Mouse (Mus musculus) heart, postnatal 0 days (tissue): ENCODE results near the gene Osbpl2. TPM values are rescaled to one million over a fixed set of nuclear protein-coding genes. Genes with fewer than 3 reads are reported as not detected.
A peak's percentile ranks its signal among the peaks of the same experiment; 100 is the strongest.

Experiments used
- ATAC-seq: fragments of 200-750 bp; cut with Nextera tagmentation; 2 replicates; pipeline ENCODE4 v1.8.0; 2017; ENCODE audit warnings: low read depth, moderate number of reproducible peaks, moderate library complexity; ENCODE audit not compliant: insufficient read depth
- DNase-seq: peaks from one replicate; pipeline ENCODE4 v3.0.0-alpha.2; 2016; ENCODE audit warnings: low spot score
- H3K27ac ChIP-seq: fragments of 300-500 bp; sonication (generic); 2 replicates; pipeline ENCODE4 v1.5.1; 2014; ENCODE audit warnings: low read depth, mild to moderate bottlenecking
- H3K27me3 ChIP-seq: fragments of 300-500 bp; sonication (generic); 2 replicates; pipeline ENCODE4 v1.6.1; 2014; ENCODE audit warnings: low read length, mixed read lengths; ENCODE audit not compliant: control insufficient read depth, insufficient read depth
- H3K36me3 ChIP-seq: fragments of 300-500 bp; sonication (generic); replicated peaks from 2 replicates; pipeline ENCODE4 v1.6.1; 2014; ENCODE audit warnings: low read length, mixed read lengths; ENCODE audit not compliant: control insufficient read depth, insufficient read depth
- H3K4me1 ChIP-seq: fragments of 300-500 bp; sonication (generic); 2 replicates; pipeline ENCODE4 v1.6.1; 2014; ENCODE audit warnings: antibody characterized with exemption; ENCODE audit not compliant: control insufficient read depth, insufficient read depth
- H3K4me2 ChIP-seq: fragments of 300-500 bp; sonication (generic); 2 replicates; pipeline ENCODE4 v1.6.1; 2014; ENCODE audit warnings: low read depth, mild to moderate bottlenecking, low read length, moderate library complexity
- H3K4me3 ChIP-seq: fragments of 300-500 bp; sonication (generic); 2 replicates; pipeline ENCODE4 v1.5.1; 2014; ENCODE audit warnings: low read depth, low read length
- H3K9ac ChIP-seq: fragments of 300-500 bp; sonication (generic); replicated peaks from 2 replicates; pipeline ENCODE4 v1.6.1; 2014; ENCODE audit warnings: low read depth, low read length, mixed read lengths
- H3K9me3 ChIP-seq: fragments of 300-500 bp; sonication (generic); replicated peaks from 2 replicates; pipeline ENCODE4 v1.6.1; 2016; ENCODE audit warnings: low read length; ENCODE audit not compliant: control insufficient read depth
- CTCF ChIP-seq: IDR thresholded peaks from 2 replicates; pipeline ENCODE4 v1.5.1; 2016; ENCODE audit warnings: antibody characterized with exemption, control low read depth, low read depth
- EP300 ChIP-seq: IDR thresholded peaks from 2 replicates; pipeline ENCODE4 v1.6.1; 2016; ENCODE audit warnings: antibody characterized with exemption, low read depth
- WGBS: fragments of 180-500 bp; shearing (Covaris S2); extraction: QIAGEN DNeasy Blood & Tissue Kit; methylation state at CpG from one replicate; pipeline ENCODE4 v1.1.7; 2014; 5-methylcytosine and 5-hydroxymethylcytosine counted together
- microRNA-seq: library from miRNA; unstranded; fragments of <30 nt; microRNA quantifications from one replicate; pipeline ENCODE4, GENCODE M21; 2016
- polyA plus RNA-seq: library from polyadenylated mRNA; unstranded; fragments of >200 nt; fragmentation: Nextera tagmentation; extraction: Ambion mirVana; gene quantifications from 2 replicates; pipeline ENCODE4 v1.2.1, GENCODE M21; 2015
- total RNA-seq: library from RNA; depleted of rRNA; stranded (reverse); fragments of >200 nt; gene quantifications from 2 replicates; pipeline ENCODE4 v1.2.3, GENCODE M21; 2014; ENCODE audit warnings: low replicate concordance; rRNA removed

The Osbpl2 gene
- total and polyA plus RNA-seq, 2 experiments from 2014 or later, result 30.2 to 32.4 TPM

DNA sequence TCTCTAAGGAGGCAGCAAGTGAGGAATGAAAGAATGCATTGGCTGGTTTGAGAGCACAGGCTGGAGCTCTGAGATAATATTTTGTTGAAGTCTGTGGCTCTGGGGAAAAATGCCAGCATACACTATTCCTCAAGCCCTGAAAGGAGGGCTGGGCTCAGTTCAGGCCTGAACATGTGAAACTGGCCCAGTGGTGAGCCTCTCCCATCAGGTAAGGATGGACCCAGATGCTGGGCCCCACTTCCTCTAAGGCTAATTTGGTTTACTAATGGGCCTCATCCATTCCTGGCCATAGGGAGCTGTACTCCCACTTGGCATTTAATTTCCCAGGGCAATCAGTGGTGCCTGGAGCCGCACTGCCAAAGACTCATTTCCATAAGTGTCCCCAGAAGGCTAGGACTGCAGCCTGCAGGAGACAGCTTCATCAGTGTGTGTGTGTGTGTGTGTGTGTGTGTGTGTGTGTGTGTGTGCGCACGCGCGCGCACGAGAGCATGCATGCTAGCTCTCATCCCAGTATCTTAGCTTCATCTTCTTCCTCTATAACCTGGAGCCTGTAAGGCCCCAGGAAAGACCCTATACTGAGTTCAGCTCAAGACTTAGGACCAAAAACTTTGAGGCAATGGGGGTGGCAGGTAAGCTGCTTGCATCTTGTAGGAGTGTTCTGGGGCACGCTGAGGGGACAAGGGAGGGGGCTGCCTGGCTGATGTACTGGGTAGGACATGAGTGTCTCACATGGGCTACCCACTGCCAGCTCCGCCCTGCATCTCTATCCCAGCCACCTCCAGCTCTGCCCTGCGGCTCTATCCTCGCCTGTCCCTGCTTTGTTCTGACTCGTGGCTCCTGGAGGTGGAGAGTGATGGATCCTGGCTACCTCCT, 86.2 kb downstream of the Osbpl2 start:
- H3K4me2 ChIP-seq, result no peak overlapping the region
- 78% methylated on average over 12 of the region's 12 CpGs for WGBS
- peak overlapping the region; percentile 24; the same call in 1 of the 2 replicates for H3K27ac ChIP-seq
- H3K4me3 ChIP-seq, result no peak overlapping the region
- H3K36me3 ChIP-seq, result peaks cover 8% of the 10 kb centered on the region; the same call in 1 of the 2 replicates
- ATAC-seq, result peak; percentile 25; the same call in 1 of the 2 replicates
- no peaks in the 10 kb centered on the region for H3K9me3 ChIP-seq
- H3K4me1 ChIP-seq, result 0 out of 2 replicates have a peak, but pooled peaks cover 12% of the 10 kb centered on the region
- no peaks in the 10 kb centered on the region for H3K27me3 ChIP-seq
- no peak overlapping the region for H3K9ac ChIP-seq
- no peak for DNase-seq
- TF ChIP-seq CTCF, result no peak
- no peak for TF ChIP-seq EP300

DNA sequence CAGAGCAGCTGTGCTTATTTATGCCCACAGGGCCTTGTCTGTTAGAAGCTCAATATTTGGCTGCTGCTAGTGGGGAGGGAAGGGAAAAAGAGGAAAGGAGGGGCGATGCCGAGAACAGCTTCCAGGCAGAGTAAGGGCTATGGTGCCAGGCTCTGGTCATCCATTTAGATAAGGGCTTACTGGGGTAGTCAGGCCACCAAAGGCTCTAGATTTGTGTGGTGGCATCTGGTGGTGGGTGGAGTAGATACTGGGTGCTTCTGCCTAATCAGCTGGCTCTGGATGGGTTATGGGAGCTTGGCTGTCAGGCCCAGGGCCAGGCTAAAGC, 86.8 kb downstream of the Osbpl2 start:
- Histone ChIP-seq H3K27me3 (no peaks in the 10 kb centered on the region), H3K9me3 (no peaks in the 10 kb centered on the region), H3K36me3 (peaks cover 7% of the 10 kb centered on the region; the same call in 1 of the 2 replicates), H3K9ac (no peak overlapping the region), H3K4me3 (no peak overlapping the region), H3K4me2 (no peak overlapping the region), H3K4me1 (0 out of 2 replicates have a peak, but pooled peaks cover 12% of the 10 kb centered on the region), H3K27ac (peak overlapping the region; percentile 24; the same call in 1 of the 2 replicates)
- peak; percentile 44 for ATAC-seq
- TF ChIP-seq CTCF, result no peak
- no peak for TF ChIP-seq EP300
- 51% methylated on average over 2 of the region's 2 CpGs for WGBS
- no peak for DNase-seq

DNA sequence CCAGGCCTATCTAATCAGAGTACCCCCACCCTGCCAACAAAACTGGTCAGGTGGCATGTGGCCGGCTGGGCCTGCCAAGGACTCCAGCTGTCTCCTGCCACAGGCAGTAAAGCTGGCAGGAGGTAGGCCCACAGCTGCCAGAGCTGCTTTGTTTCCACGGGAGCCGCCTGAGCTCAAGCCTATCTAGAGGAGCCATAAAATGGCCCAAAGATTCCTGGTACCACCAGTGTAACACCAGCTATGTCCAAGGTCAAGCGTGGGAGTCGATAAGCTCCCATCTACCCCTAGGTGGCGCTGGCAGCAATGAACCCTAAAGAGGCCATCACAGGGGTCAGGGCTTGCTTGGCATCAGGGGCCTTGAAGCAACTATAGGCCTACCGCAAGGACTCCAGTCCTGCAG, 88.7 kb downstream of the Osbpl2 start:
- TF ChIP-seq CTCF (peak; percentile 56), EP300 (no peak)
- H3K4me3 ChIP-seq, result no peak overlapping the region
- 35% methylated on average over 7 of the region's 7 CpGs for WGBS
- no peaks in the 10 kb centered on the region for H3K36me3 ChIP-seq
- peaks cover 3% of the 10 kb centered on the region; the same call in 1 of the 2 replicates for H3K9me3 ChIP-seq
- peak; percentile 59 for ATAC-seq
- peak; percentile 49 for DNase-seq
- no peak overlapping the region for H3K9ac ChIP-seq
- H3K4me2 ChIP-seq, result no peak overlapping the region
- H3K27me3 ChIP-seq, result no peaks in the 10 kb centered on the region
- H3K27ac ChIP-seq, result peak overlapping the region; percentile 69
- H3K4me1 ChIP-seq, result 0 out of 2 replicates have a peak, but pooled peaks cover 12% of the 10 kb centered on the region

DNA sequence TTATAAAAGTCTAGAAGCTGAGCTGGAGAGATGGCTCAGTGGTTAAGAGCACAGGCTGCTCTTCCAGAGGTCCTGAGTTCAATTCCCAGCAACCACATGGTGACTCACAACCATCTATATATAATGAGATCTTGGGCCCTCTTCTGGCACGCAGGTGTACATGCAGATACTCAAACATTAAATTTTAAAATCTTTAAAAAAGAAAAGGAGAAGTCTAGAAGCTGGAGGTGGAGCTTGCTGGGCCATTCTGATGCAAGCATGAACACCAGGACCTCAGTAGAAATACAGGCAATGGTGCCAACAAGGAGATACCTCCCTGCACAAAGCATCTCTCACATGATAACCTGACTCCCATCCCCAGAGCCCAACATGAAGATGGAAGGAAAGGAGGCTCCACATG, 89.9 kb downstream of the Osbpl2 start:
- Histone ChIP-seq H3K9ac (no peak overlapping the region), H3K36me3 (no peaks in the 10 kb centered on the region), H3K4me3 (no peak overlapping the region), H3K4me1 (0 out of 2 replicates have a peak, but pooled peaks cover 12% of the 10 kb centered on the region), H3K9me3 (peaks cover 3% of the 10 kb centered on the region; the same call in 1 of the 2 replicates), H3K27me3 (no peaks in the 10 kb centered on the region), H3K4me2 (no peak overlapping the region), H3K27ac (no peak overlapping the region)
- no peak for DNase-seq
- ATAC-seq, result no peak
- TF ChIP-seq EP300 (no peak), CTCF (no peak)
- 93% methylated on average over 1 of the region's 1 CpGs for WGBS

DNA sequence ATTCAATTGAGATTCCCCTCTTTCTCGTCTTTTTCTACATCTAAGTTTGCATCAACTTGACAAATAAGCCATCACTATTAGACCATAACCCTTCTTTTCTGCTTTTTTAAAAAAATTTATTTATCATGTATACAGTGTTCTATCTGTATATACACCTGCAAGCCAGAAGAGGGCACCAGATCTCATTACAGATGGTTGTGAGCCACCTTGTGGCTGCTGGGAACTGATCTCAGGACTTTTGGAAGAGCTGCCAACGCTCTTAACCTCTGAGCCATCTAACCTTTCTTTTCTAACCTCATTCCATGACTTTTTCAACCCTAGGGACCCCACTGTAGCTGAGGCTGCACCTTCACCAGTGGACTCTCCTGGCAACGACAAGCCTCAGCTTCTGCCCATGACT, 93.1 kb downstream of the Osbpl2 start:
- no peaks in the 10 kb centered on the region for H3K36me3 ChIP-seq
- 92% methylated on average over 3 of the region's 3 CpGs for WGBS

More for the DNA sequence above, 93.1 kb downstream of the Osbpl2 start:
- Histone ChIP-seq H3K27ac (no peak overlapping the region), H3K9me3 (peaks cover 3% of the 10 kb centered on the region; the same call in 1 of the 2 replicates), H3K4me1 (peaks cover 25% of the 10 kb centered on the region), H3K4me3 (no peak overlapping the region), H3K9ac (no peak overlapping the region), H3K27me3 (no peaks in the 10 kb centered on the region), H3K4me2 (no peak overlapping the region)
- no peak for DNase-seq
- peak; percentile 15; the same call in 1 of the 2 replicates for TF ChIP-seq CTCF
- TF ChIP-seq EP300, result no peak
- no peak for ATAC-seq

Small RNA genes lying within 50 kb of the gene (microRNA-seq; reads per million reads assigned to microRNA genes)
- not detected for gene Mir7005

Other genes with a start within 250 kb of the Osbpl2 start
- gene Taf4, start 142.7 kb upstream of the Osbpl2 start, total RNA-seq, result 4.4 and 5.9 TPM in 2 replicates
- gene Taf4, start 142.7 kb upstream of the Osbpl2 start, polyA plus RNA-seq, result 1.8 TPM in 2 replicates
- 32.5 and 36.0 TPM in 2 replicates for gene Lsm14b, start 94.3 kb upstream of the Osbpl2 start, total RNA-seq
- gene Lsm14b, start 94.3 kb upstream of the Osbpl2 start, polyA plus RNA-seq, result 5.7 and 6.1 TPM in 2 replicates
- 163 and 234 TPM in 2 replicates for gene Psma7, start 76.9 kb upstream of the Osbpl2 start, total RNA-seq
- gene Psma7, start 76.9 kb upstream of the Osbpl2 start, polyA plus RNA-seq, result 457 and 460 TPM in 2 replicates
- 3.3 and 5.3 TPM in 2 replicates for gene Ss18l1, start 76.8 kb upstream of the Osbpl2 start, total RNA-seq
- 2.2 and 2.3 TPM in 2 replicates for gene Ss18l1, start 76.8 kb upstream of the Osbpl2 start, polyA plus RNA-seq
- 15.7 and 33.9 TPM in 2 replicates for gene Mtg2, start 48.7 kb upstream of the Osbpl2 start, total RNA-seq
- gene Mtg2, start 48.7 kb upstream of the Osbpl2 start, polyA plus RNA-seq, result 21.3 and 22.9 TPM in 2 replicates
- gene Hrh3, start 14.8 kb upstream of the Osbpl2 start, total RNA-seq, result not detected in 2 replicates
- not detected in 2 replicates for gene Hrh3, start 14.8 kb upstream of the Osbpl2 start, polyA plus RNA-seq
- 74.5 and 115 TPM in 2 replicates for gene Adrm1, start 52.2 kb downstream of the Osbpl2 start, total RNA-seq
- 130 and 156 TPM in 2 replicates for gene Adrm1, start 52.2 kb downstream of the Osbpl2 start, polyA plus RNA-seq
- gene Lama5, start 106.6 kb downstream of the Osbpl2 start, total RNA-seq, result 69.6 and 95.7 TPM in 2 replicates
- gene Lama5, start 106.6 kb downstream of the Osbpl2 start, polyA plus RNA-seq, result 16.6 and 16.9 TPM in 2 replicates
- gene Rps21, start 138.1 kb downstream of the Osbpl2 start, total RNA-seq, result 706 and 957 TPM in 2 replicates
- 356 and 378 TPM in 2 replicates for gene Rps21, start 138.1 kb downstream of the Osbpl2 start, polyA plus RNA-seq
- gene Cables2, start 154.2 kb downstream of the Osbpl2 start, total RNA-seq, result 14.6 and 15.3 TPM in 2 replicates
- 6.2 and 6.5 TPM in 2 replicates for gene Cables2, start 154.2 kb downstream of the Osbpl2 start, polyA plus RNA-seq
- gene Rbbp8nl, start 170.6 kb downstream of the Osbpl2 start, total RNA-seq, result not detected in 2 replicates
- not detected in 2 replicates for gene Rbbp8nl, start 170.6 kb downstream of the Osbpl2 start, polyA plus RNA-seq
- gene Gata5, start 215.4 kb downstream of the Osbpl2 start, total RNA-seq, result 2.7 and 5.7 TPM in 2 replicates
- gene Gata5, start 215.4 kb downstream of the Osbpl2 start, polyA plus RNA-seq, result 1.2 and 1.8 TPM in 2 replicates